Mouse (Mus musculus): ENCODE measurements around the gene Ldhd. TPM values are rescaled to one million over a fixed set of nuclear protein-coding genes. Genes with fewer than 3 reads are reported as not detected.

The Ldhd gene
- polyA plus RNA-seq, 1 experiment from 2014 or later: 0.24 TPM

GRCm38 (mm10) chr8:111606961-111607360, 23.2 kb downstream of the Ldhd start:
- 86% methylated on average over 9 of the region's 9 CpGs for WGBS
- Histone ChIP-seq H3K9me3 (no peaks in the 10 kb centered on the region), H3K36me3 (peaks cover 51% of the 10 kb centered on the region), H3K27me3 (ENCODE audit: insufficient read depth, poor library complexity, severe bottlenecking) (no peaks in the 10 kb centered on the region), H3K4me3 (no peak overlapping the region), H3K4me1 (replicated peaks) (no peaks in the 10 kb centered on the region), H3K27ac (no peak overlapping the region)
- DNase-seq (ENCODE audit: low spot score): no peak

GRCm38 (mm10) chr8:111604986-111605385, 25.2 kb downstream of the Ldhd start:
- H3K9me3 ChIP-seq: no peaks in the 10 kb centered on the region
- no peak overlapping the region for H3K27ac ChIP-seq
- DNase-seq (ENCODE audit: low spot score): no peak
- H3K4me3 ChIP-seq: no peak overlapping the region
- 99% methylated on average over 2 of the region's 2 CpGs for WGBS
- H3K36me3 ChIP-seq: peaks cover 34% of the 10 kb centered on the region
- no peaks in the 10 kb centered on the region for H3K4me1 ChIP-seq (replicated peaks)
- H3K27me3 ChIP-seq (ENCODE audit: insufficient read depth, poor library complexity, severe bottlenecking): no peaks in the 10 kb centered on the region

GRCm38 (mm10) chr8:111602050-111602449, 28.1 kb downstream of the Ldhd start:
- Histone ChIP-seq H3K27ac (no peak overlapping the region), H3K27me3 (ENCODE audit: insufficient read depth, poor library complexity, severe bottlenecking) (no peaks in the 10 kb centered on the region), H3K36me3 (peaks cover 19% of the 10 kb centered on the region), H3K4me1 (replicated peaks) (peaks cover 12% of the 10 kb centered on the region), H3K9me3 (no peaks in the 10 kb centered on the region), H3K4me3 (no peak overlapping the region)
- DNase-seq (ENCODE audit: low spot score): no peak
- 98% methylated on average over 4 of the region's 4 CpGs for WGBS

GRCm38 (mm10) chr8:111599707-111600444, 30.3 kb downstream of the Ldhd start:
- Histone ChIP-seq H3K4me3 (no peak overlapping the region), H3K9me3 (no peaks in the 10 kb centered on the region), H3K27me3 (ENCODE audit: insufficient read depth, poor library complexity, severe bottlenecking) (no peaks in the 10 kb centered on the region), H3K4me1 (replicated peaks) (peaks cover 33% of the 10 kb centered on the region), H3K27ac (no peak overlapping the region), H3K36me3 (peaks cover 11% of the 10 kb centered on the region; the same call in 1 of the 2 replicates)
- no peak for DNase-seq (ENCODE audit: low spot score)
- 81% methylated on average over 9 of the region's 9 CpGs for WGBS

GRCm38 (mm10) chr8:111597310-111597709, 32.9 kb downstream of the Ldhd start:
- Histone ChIP-seq H3K4me3 (no peak overlapping the region), H3K27ac (no peak overlapping the region), H3K36me3 (0 out of 2 replicates have a peak, but pooled peaks cover 1% of the 10 kb centered on the region), H3K4me1 (replicated peaks) (peaks cover 51% of the 10 kb centered on the region), H3K27me3 (ENCODE audit: insufficient read depth, poor library complexity, severe bottlenecking) (no peaks in the 10 kb centered on the region), H3K9me3 (no peaks in the 10 kb centered on the region)
- 55% methylated on average over 1 of the region's 1 CpGs for WGBS
- no peak for DNase-seq (ENCODE audit: low spot score)

- WGBS: 77% methylated on average over 3 of the region's 3 CpGs
- no peak for DNase-seq (ENCODE audit: low spot score)
- H3K4me3 ChIP-seq: no peak overlapping the region
- no peaks in the 10 kb centered on the region for H3K9me3 ChIP-seq
- H3K36me3 ChIP-seq: 0 out of 2 replicates have a peak, but pooled peaks cover 6% of the 10 kb centered on the region
- H3K27ac ChIP-seq: no peak overlapping the region
- H3K27me3 ChIP-seq (ENCODE audit: insufficient read depth, poor library complexity, severe bottlenecking): no peaks in the 10 kb centered on the region
- H3K4me1 ChIP-seq (replicated peaks): peaks cover 58% of the 10 kb centered on the region
Measured at GRCm38 (mm10) chr8:111596485-111596821, 33.7 kb downstream of the Ldhd start.

GRCm38 (mm10) chr8:111595712-111596484, 34.3 kb downstream of the Ldhd start:
- H3K27me3 ChIP-seq (ENCODE audit: insufficient read depth, poor library complexity, severe bottlenecking): no peaks in the 10 kb centered on the region
- H3K4me1 ChIP-seq (replicated peaks): peaks cover 58% of the 10 kb centered on the region
- H3K4me3 ChIP-seq: no peak overlapping the region
- WGBS: 91% methylated on average over 15 of the region's 15 CpGs
- H3K27ac ChIP-seq: no peak overlapping the region
- DNase-seq (ENCODE audit: low spot score): no peak
- peaks cover 11% of the 10 kb centered on the region; the same call in 1 of the 2 replicates for H3K36me3 ChIP-seq
- H3K9me3 ChIP-seq: no peaks in the 10 kb centered on the region

GRCm38 (mm10) chr8:111594951-111595350, 35.2 kb downstream of the Ldhd start:
- Histone ChIP-seq H3K36me3 (peaks cover 12% of the 10 kb centered on the region; the same call in 1 of the 2 replicates), H3K27me3 (ENCODE audit: insufficient read depth, poor library complexity, severe bottlenecking) (no peaks in the 10 kb centered on the region), H3K4me3 (no peak overlapping the region), H3K4me1 (replicated peaks) (peaks cover 58% of the 10 kb centered on the region), H3K9me3 (no peaks in the 10 kb centered on the region), H3K27ac (no peak overlapping the region)
- DNase-seq (ENCODE audit: low spot score): no peak
- WGBS: 93% methylated on average over 2 of the region's 2 CpGs

GRCm38 (mm10) chr8:111594044-111594840, 35.9 kb downstream of the Ldhd start:
- 87% methylated on average over 3 of the region's 3 CpGs for WGBS
- Histone ChIP-seq H3K4me3 (no peak overlapping the region), H3K27me3 (ENCODE audit: insufficient read depth, poor library complexity, severe bottlenecking) (no peaks in the 10 kb centered on the region), H3K4me1 (replicated peaks) (peaks cover 53% of the 10 kb centered on the region), H3K36me3 (peaks cover 12% of the 10 kb centered on the region; the same call in 1 of the 2 replicates), H3K9me3 (no peaks in the 10 kb centered on the region), H3K27ac (no peak overlapping the region)
- DNase-seq (ENCODE audit: low spot score): no peak

GRCm38 (mm10) chr8:111592390-111592910, 37.7 kb downstream of the Ldhd start:
- no peaks in the 10 kb centered on the region for H3K27me3 ChIP-seq (ENCODE audit: insufficient read depth, poor library complexity, severe bottlenecking)
- H3K27ac ChIP-seq: no peak overlapping the region
- WGBS: 80% methylated on average over 7 of the region's 7 CpGs
- no peak overlapping the region for H3K4me3 ChIP-seq
- no peak for DNase-seq (ENCODE audit: low spot score)
- no peaks in the 10 kb centered on the region for H3K9me3 ChIP-seq
- peaks cover 49% of the 10 kb centered on the region for H3K4me1 ChIP-seq (replicated peaks)
- peaks cover 12% of the 10 kb centered on the region; the same call in 1 of the 2 replicates for H3K36me3 ChIP-seq

GRCm38 (mm10) chr8:111591176-111591575, 39.0 kb downstream of the Ldhd start:
- peaks cover 12% of the 10 kb centered on the region; the same call in 1 of the 2 replicates for H3K36me3 ChIP-seq
- no peak for DNase-seq (ENCODE audit: low spot score)
- no peaks in the 10 kb centered on the region for H3K27me3 ChIP-seq (ENCODE audit: insufficient read depth, poor library complexity, severe bottlenecking)
- no peak overlapping the region for H3K27ac ChIP-seq
- H3K4me3 ChIP-seq: no peak overlapping the region
- H3K4me1 ChIP-seq (replicated peaks): peaks cover 37% of the 10 kb centered on the region
- H3K9me3 ChIP-seq: no peaks in the 10 kb centered on the region

- DNase-seq (ENCODE audit: low spot score): no peak
- H3K9me3 ChIP-seq: no peaks in the 10 kb centered on the region
- no peaks in the 10 kb centered on the region for H3K27me3 ChIP-seq (ENCODE audit: insufficient read depth, poor library complexity, severe bottlenecking)
- 85% methylated on average over 3 of the region's 3 CpGs for WGBS
- H3K4me3 ChIP-seq: no peak overlapping the region
- H3K4me1 ChIP-seq (replicated peaks): peaks cover 28% of the 10 kb centered on the region
- peaks cover 12% of the 10 kb centered on the region; the same call in 1 of the 2 replicates for H3K36me3 ChIP-seq
- H3K27ac ChIP-seq: no peak overlapping the region
Measured at GRCm38 (mm10) chr8:111590214-111590613, 40.0 kb downstream of the Ldhd start.
